Mouse (Mus musculus): ENCODE results near the gene Tfcp2. TPM values are rescaled to one million over a fixed set of nuclear protein-coding genes. Genes with fewer than 3 reads are reported as not detected.
"Not testable (repeated sequence)": the region's sequence is repeated elsewhere in the genome, so short reads cannot be mapped to it uniquely, and the experiment has no call there.

The Tfcp2 gene
- polyA plus RNA-seq, 1 experiment from 2014 or later: 34.5 TPM

GRCm38 (mm10) chr15:100543651-100544030, 8.2 kb downstream of the Tfcp2 start:
- not testable (repeated sequence) for H3K4me1 ChIP-seq; DNase-seq (ENCODE audit: low spot score); H3K27ac ChIP-seq (replicated peaks); H3K4me3 ChIP-seq; H3K27me3 ChIP-seq (ENCODE audit: low read depth, poor library complexity, severe bottlenecking)
- H3K9me3 ChIP-seq (replicated peaks): peaks cover 18% of the 10 kb centered on the region
- 97% methylated on average over 14 of the region's 14 CpGs for WGBS
- peaks cover 86% of the 10 kb centered on the region for H3K36me3 ChIP-seq

- H3K4me1 ChIP-seq; H3K27me3 ChIP-seq (ENCODE audit: low read depth, poor library complexity, severe bottlenecking); DNase-seq (ENCODE audit: low spot score); H3K4me3 ChIP-seq; H3K27ac ChIP-seq (replicated peaks): not testable (repeated sequence)
- 95% methylated on average over 28 of the region's 28 CpGs for WGBS
- Histone ChIP-seq H3K9me3 (replicated peaks) (peaks cover 18% of the 10 kb centered on the region), H3K36me3 (peaks cover 80% of the 10 kb centered on the region)
Observed at GRCm38 (mm10) chr15:100542876-100543650, 8.7 kb downstream of the Tfcp2 start.

GRCm38 (mm10) chr15:100541426-100541825, 10.4 kb downstream of the Tfcp2 start:
- Histone ChIP-seq H3K9me3 (replicated peaks) (peaks cover 18% of the 10 kb centered on the region), H3K4me1 (no peaks in the 10 kb centered on the region), H3K27ac (replicated peaks) (no peak overlapping the region), H3K36me3 (peaks cover 77% of the 10 kb centered on the region), H3K27me3 (ENCODE audit: low read depth, poor library complexity, severe bottlenecking) (no peaks in the 10 kb centered on the region), H3K4me3 (no peak overlapping the region)
- WGBS: 92% methylated on average over 4 of the region's 4 CpGs
- DNase-seq (ENCODE audit: low spot score): no peak

GRCm38 (mm10) chr15:100541001-100541400, 10.8 kb downstream of the Tfcp2 start:
- not testable (repeated sequence) for H3K27me3 ChIP-seq (ENCODE audit: low read depth, poor library complexity, severe bottlenecking); H3K27ac ChIP-seq (replicated peaks); H3K4me3 ChIP-seq; H3K4me1 ChIP-seq; DNase-seq (ENCODE audit: low spot score)
- 77% methylated on average over 1 of the region's 1 CpGs for WGBS
- H3K36me3 ChIP-seq: peaks cover 77% of the 10 kb centered on the region
- peaks cover 16% of the 10 kb centered on the region for H3K9me3 ChIP-seq (replicated peaks)

- Histone ChIP-seq H3K4me3 (no peak overlapping the region), H3K4me1 (no peaks in the 10 kb centered on the region), H3K36me3 (peaks cover 78% of the 10 kb centered on the region), H3K9me3 (replicated peaks) (peaks cover 11% of the 10 kb centered on the region; the same call in 1 of the 2 replicates), H3K27ac (replicated peaks) (no peak overlapping the region), H3K27me3 (ENCODE audit: low read depth, poor library complexity, severe bottlenecking) (no peaks in the 10 kb centered on the region)
- WGBS: 96% methylated on average over 9 of the region's 9 CpGs
- no peak for DNase-seq (ENCODE audit: low spot score)
Observed at GRCm38 (mm10) chr15:100539411-100539810, 12.4 kb downstream of the Tfcp2 start.

- Histone ChIP-seq H3K4me3 (no peak overlapping the region), H3K4me1 (no peaks in the 10 kb centered on the region), H3K27ac (replicated peaks) (no peak overlapping the region), H3K36me3 (peaks cover 78% of the 10 kb centered on the region), H3K9me3 (replicated peaks) (peaks cover 8% of the 10 kb centered on the region; the same call in 1 of the 2 replicates), H3K27me3 (ENCODE audit: low read depth, poor library complexity, severe bottlenecking) (no peaks in the 10 kb centered on the region)
- no peak for DNase-seq (ENCODE audit: low spot score)
- WGBS: 86% methylated on average over 6 of the region's 6 CpGs
Observed at GRCm38 (mm10) chr15:100537913-100538312, 13.9 kb downstream of the Tfcp2 start.

- Histone ChIP-seq H3K36me3 (peaks cover 46% of the 10 kb centered on the region), H3K4me3 (no peak overlapping the region), H3K27ac (replicated peaks) (no peak overlapping the region), H3K4me1 (no peaks in the 10 kb centered on the region), H3K9me3 (replicated peaks) (no peaks in the 10 kb centered on the region), H3K27me3 (ENCODE audit: low read depth, poor library complexity, severe bottlenecking) (no peaks in the 10 kb centered on the region)
- DNase-seq (ENCODE audit: low spot score): no peak
- whole genome bisulfite sequencing: 93% methylated on average over 5 of the region's 5 CpGs
Observed at GRCm38 (mm10) chr15:100527900-100528299, 23.9 kb downstream of the Tfcp2 start.

- H3K27ac ChIP-seq (replicated peaks): no peak overlapping the region
- peaks cover 60% of the 10 kb centered on the region for H3K36me3 ChIP-seq
- H3K27me3 ChIP-seq (ENCODE audit: low read depth, poor library complexity, severe bottlenecking): no peaks in the 10 kb centered on the region
- H3K4me3 ChIP-seq: no peak overlapping the region
- DNase-seq (ENCODE audit: low spot score): no peak
- WGBS: 96% methylated on average over 14 of the region's 14 CpGs
- no peaks in the 10 kb centered on the region for H3K4me1 ChIP-seq
- no peaks in the 10 kb centered on the region for H3K9me3 ChIP-seq (replicated peaks)
Observed at GRCm38 (mm10) chr15:100525405-100525804, 26.4 kb downstream of the Tfcp2 start.

GRCm38 (mm10) chr15:100520306-100520705, 31.5 kb downstream of the Tfcp2 start:
- H3K27me3 ChIP-seq (ENCODE audit: low read depth, poor library complexity, severe bottlenecking): no peaks in the 10 kb centered on the region
- WGBS: 94% methylated on average over 14 of the region's 14 CpGs
- H3K4me1 ChIP-seq: no peaks in the 10 kb centered on the region
- H3K36me3 ChIP-seq: peaks cover 77% of the 10 kb centered on the region
- no peak overlapping the region for H3K4me3 ChIP-seq
- no peaks in the 10 kb centered on the region for H3K9me3 ChIP-seq (replicated peaks)
- no peak overlapping the region for H3K27ac ChIP-seq (replicated peaks)
- no peak for DNase-seq (ENCODE audit: low spot score)

GRCm38 (mm10) chr15:100515121-100515520, 36.7 kb downstream of the Tfcp2 start:
- Histone ChIP-seq H3K4me3 (no peak overlapping the region), H3K27ac (replicated peaks) (no peak overlapping the region), H3K4me1 (no peaks in the 10 kb centered on the region), H3K27me3 (ENCODE audit: low read depth, poor library complexity, severe bottlenecking) (no peaks in the 10 kb centered on the region), H3K36me3 (peaks cover 89% of the 10 kb centered on the region), H3K9me3 (replicated peaks) (no peaks in the 10 kb centered on the region)
- no peak for DNase-seq (ENCODE audit: low spot score)
- WGBS: 90% methylated on average over 2 of the region's 2 CpGs

- Histone ChIP-seq H3K4me1 (no peaks in the 10 kb centered on the region), H3K4me3 (no peak overlapping the region), H3K27me3 (ENCODE audit: low read depth, poor library complexity, severe bottlenecking) (no peaks in the 10 kb centered on the region), H3K36me3 (peaks cover 87% of the 10 kb centered on the region), H3K9me3 (replicated peaks) (no peaks in the 10 kb centered on the region), H3K27ac (replicated peaks) (no peak overlapping the region)
- WGBS: 90% methylated on average over 4 of the region's 4 CpGs
- no peak for DNase-seq (ENCODE audit: low spot score)
Observed at GRCm38 (mm10) chr15:100513387-100513786, 38.4 kb downstream of the Tfcp2 start.

- DNase-seq (ENCODE audit: low spot score): no peak
- Histone ChIP-seq H3K36me3 (peaks cover 94% of the 10 kb centered on the region), H3K27ac (replicated peaks) (no peak overlapping the region), H3K4me1 (no peaks in the 10 kb centered on the region), H3K4me3 (no peak overlapping the region), H3K27me3 (ENCODE audit: low read depth, poor library complexity, severe bottlenecking) (no peaks in the 10 kb centered on the region), H3K9me3 (replicated peaks) (no peaks in the 10 kb centered on the region)
- WGBS: 93% methylated on average over 11 of the region's 11 CpGs
Observed at GRCm38 (mm10) chr15:100510072-100510471, 41.7 kb downstream of the Tfcp2 start.

GRCm38 (mm10) chr15:100508454-100509167, 43.2 kb downstream of the Tfcp2 start:
- no peak overlapping the region for H3K27ac ChIP-seq (replicated peaks)
- H3K4me3 ChIP-seq: no peak overlapping the region
- no peaks in the 10 kb centered on the region for H3K27me3 ChIP-seq (ENCODE audit: low read depth, poor library complexity, severe bottlenecking)
- DNase-seq (ENCODE audit: low spot score): no peak
- WGBS: 92% methylated on average over 13 of the region's 13 CpGs
- H3K9me3 ChIP-seq (replicated peaks): no peaks in the 10 kb centered on the region
- H3K36me3 ChIP-seq: peaks cover 96% of the 10 kb centered on the region
- H3K4me1 ChIP-seq: no peaks in the 10 kb centered on the region
